Mouse (Mus musculus) heart, postnatal 36 days (tissue): ENCODE measurements around the gene Tbx20. TPM values are rescaled to one million over a fixed set of nuclear protein-coding genes. Genes with fewer than 3 reads are reported as not detected.
A peak's percentile ranks its signal among the peaks of the same experiment; 100 is the strongest.

Source experiments
- DNase-seq, 2 experiments: peaks; one replicate each; pipeline ENCODE4 v3.0.0; 2021 to 2022
- intact Hi-C: fragments of 180-260 bp; cut with DNase I; formaldehyde crosslinking; loops from one replicate; pipeline ENCODE4 v1.15.1; 2025
- total RNA-seq, 2 experiments: library from RNA; stranded (reverse); gene quantifications; 2 replicates each; pipeline ENCODE4 v1.2.3; 2021

Gene Tbx20
- total RNA-seq: 10 to 100 TPM; 69.2 to 97.3 TPM

GRCm38 (mm10) chr9:24774160-24774969 is at the start of gene Tbx20:
Gene Tbx20, minus strand, starts transcription at chr9:24774303.
- intact Hi-C loops: loop anchor here (5.0 kb wide), 1 partner anchor 123 kb away; no protein-coding TSS in a partner anchor
- peak; percentile 87 to 91 for DNase-seq

GRCm38 (mm10) chr9:24818511-24818910 is 44.4 kb upstream of the Tbx20 start:
- no peak for DNase-seq
- intact Hi-C loops: no loop called here

- peak in 1 of 2 experiments; percentile 11 for DNase-seq
- intact Hi-C loops: no loop called here
Measured at GRCm38 (mm10) chr9:24812461-24812860, 38.4 kb upstream of the Tbx20 start.

- no peak for DNase-seq
- intact Hi-C loops: no loop called here
Measured at GRCm38 (mm10) chr9:24792110-24792509, 18.0 kb upstream of the Tbx20 start.

GRCm38 (mm10) chr9:24789396-24789795 is 15.3 kb upstream of the Tbx20 start:
- DNase-seq: no peak
- intact Hi-C loops: no loop called here

GRCm38 (mm10) chr9:24782338-24782737 is 8.2 kb upstream of the Tbx20 start:
- intact Hi-C loops: loop anchor here (5.0 kb wide), 1 partner anchor 105 kb away; no protein-coding TSS in a partner anchor
- DNase-seq: no peak

- peak; percentile 32 to 64 for DNase-seq
- intact Hi-C loops: loop anchor here (5.0 kb wide), 1 partner anchor 106 kb away; no protein-coding TSS in a partner anchor
Measured at GRCm38 (mm10) chr9:24780929-24781441, 6.9 kb upstream of the Tbx20 start.

- intact Hi-C loops: loop anchor here (5.0 kb wide), 1 partner anchor 107 kb away; no protein-coding TSS in a partner anchor
- no peak for DNase-seq
Measured at GRCm38 (mm10) chr9:24780391-24780928, 6.4 kb upstream of the Tbx20 start.

- intact Hi-C loops: loop anchor here (5.0 kb wide), 2 partner anchors 107 to 247 kb away; no protein-coding TSS in a partner anchor
- DNase-seq: no peak
Measured at GRCm38 (mm10) chr9:24779975-24780374, 5.9 kb upstream of the Tbx20 start.

GRCm38 (mm10) chr9:24778571-24778970 is 4.5 kb upstream of the Tbx20 start:
- intact Hi-C loops: loop anchor here (5.0 kb wide), 1 partner anchor 249 kb away; no protein-coding TSS in a partner anchor
- no peak for DNase-seq

GRCm38 (mm10) chr9:24777961-24778360 is 3.9 kb upstream of the Tbx20 start:
- intact Hi-C loops: loop anchor here (5.0 kb wide), 1 partner anchor 249 kb away; no protein-coding TSS in a partner anchor

GRCm38 (mm10) chr9:24777176-24777895 is 3.2 kb upstream of the Tbx20 start:
- DNase-seq: peak; percentile 59 to 71
- intact Hi-C loops: loop anchor here (5.0 kb wide), 1 partner anchor 250 kb away; no protein-coding TSS in a partner anchor

More at GRCm38 (mm10) chr9:24777961-24778360, 3.9 kb upstream of the Tbx20 start:
- DNase-seq: peak; percentile 64 to 65

GRCm38 (mm10) chr9:24776487-24776886 is 2.4 kb upstream of the Tbx20 start:
- intact Hi-C loops: loop anchor here (5.0 kb wide), 1 partner anchor 251 kb away; no protein-coding TSS in a partner anchor

GRCm38 (mm10) chr9:24775567-24775966 is 1.5 kb upstream of the Tbx20 start:
- DNase-seq: no peak
- intact Hi-C loops: loop anchor here (5.0 kb wide), 1 partner anchor 252 kb away; no protein-coding TSS in a partner anchor

More at GRCm38 (mm10) chr9:24776487-24776886, 2.4 kb upstream of the Tbx20 start:
- DNase-seq: peak in 1 of 2 experiments; percentile 37

- intact Hi-C loops: loop anchor here (5.0 kb wide), 1 partner anchor 252 kb away; no protein-coding TSS in a partner anchor
- no peak for DNase-seq
Measured at GRCm38 (mm10) chr9:24775001-24775400, 898 bp upstream of the Tbx20 start.

- DNase-seq: peak in 1 of 2 experiments; percentile 37
- intact Hi-C loops: loop anchor here (5.0 kb wide), 1 partner anchor 124 kb away; no protein-coding TSS in a partner anchor
Measured at GRCm38 (mm10) chr9:24773669-24774068, 434 bp downstream of the Tbx20 start.

- intact Hi-C loops: loop anchor here (5.0 kb wide), 1 partner anchor 124 kb away; no protein-coding TSS in a partner anchor
- no peak for DNase-seq
Measured at GRCm38 (mm10) chr9:24773171-24773570, 932 bp downstream of the Tbx20 start.

GRCm38 (mm10) chr9:24772431-24773120 is 1.5 kb downstream of the Tbx20 start:
- intact Hi-C loops: loop anchor here (5.0 kb wide), 1 partner anchor 125 kb away; no protein-coding TSS in a partner anchor

GRCm38 (mm10) chr9:24771713-24772112 is 2.4 kb downstream of the Tbx20 start:
- intact Hi-C loops: loop anchor here (5.0 kb wide), 1 partner anchor 126 kb away; no protein-coding TSS in a partner anchor
- DNase-seq: no peak

More at GRCm38 (mm10) chr9:24772431-24773120, 1.5 kb downstream of the Tbx20 start:
- peak in 1 of 2 experiments; percentile 46 for DNase-seq
